Mouse (Mus musculus): Measurements from ENCODE around the gene Stub1.

Gene Stub1

DNA sequence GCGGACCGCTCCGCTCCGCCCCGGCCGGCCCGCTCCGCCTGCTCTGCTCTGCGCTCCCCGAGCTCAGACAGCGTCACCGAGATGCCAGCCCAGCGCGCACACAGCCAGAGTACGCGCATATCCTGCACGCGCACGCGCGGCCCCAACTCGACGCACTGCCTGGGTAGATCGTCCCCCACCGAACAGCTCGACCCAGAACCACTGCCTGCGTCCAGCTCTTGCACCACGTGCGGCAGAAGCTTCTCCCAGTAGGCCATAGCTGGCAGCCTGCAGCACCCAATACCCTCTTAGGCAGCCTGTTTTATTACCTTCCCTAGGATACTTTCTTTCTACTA is 3.8 kb upstream of the Stub1 start, which contains the start of gene Rhbdl1:
Gene Rhbdl1, minus strand, starts transcription at position 220 of the 335 bp plus-strand sequence.
- DNase-seq (ENCODE audit: low read depth, low spot score), result no peak

DNA sequence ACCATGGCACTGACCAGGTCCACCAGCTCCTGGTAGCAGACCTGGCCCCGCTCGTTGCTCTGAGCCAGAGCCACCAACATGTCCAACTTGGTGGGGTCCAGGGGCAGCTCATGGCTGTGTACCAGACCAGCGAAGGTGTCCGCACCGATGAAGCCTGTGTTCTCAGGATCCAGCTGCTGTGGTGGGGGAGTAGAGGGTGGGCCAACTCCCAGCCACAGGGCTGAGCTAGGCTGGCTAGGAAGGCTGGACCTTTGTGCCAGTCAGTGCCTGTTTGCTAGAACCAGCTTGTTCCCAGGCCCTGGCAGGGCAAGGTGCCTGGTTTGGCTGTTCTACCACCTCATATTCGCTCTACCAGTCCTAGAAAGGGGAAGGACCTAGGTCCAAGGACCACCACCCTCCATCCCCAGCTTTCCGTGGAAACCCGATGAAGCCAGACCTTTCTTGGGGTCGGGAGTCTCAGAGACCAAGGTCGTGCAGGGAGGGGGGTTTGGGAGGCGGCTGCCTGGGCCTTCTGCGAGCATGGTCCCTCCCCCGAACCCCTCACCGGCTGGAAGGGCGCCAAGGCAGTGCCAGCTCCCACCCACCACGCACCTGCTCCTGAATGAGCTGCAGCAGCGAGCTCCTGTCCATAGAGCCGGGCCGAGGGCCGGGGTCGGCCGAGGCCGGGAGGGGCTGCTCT is 3.3 kb upstream of the Stub1 start:
- DNase-seq (ENCODE audit: low read depth, low spot score), result no peak

DNA sequence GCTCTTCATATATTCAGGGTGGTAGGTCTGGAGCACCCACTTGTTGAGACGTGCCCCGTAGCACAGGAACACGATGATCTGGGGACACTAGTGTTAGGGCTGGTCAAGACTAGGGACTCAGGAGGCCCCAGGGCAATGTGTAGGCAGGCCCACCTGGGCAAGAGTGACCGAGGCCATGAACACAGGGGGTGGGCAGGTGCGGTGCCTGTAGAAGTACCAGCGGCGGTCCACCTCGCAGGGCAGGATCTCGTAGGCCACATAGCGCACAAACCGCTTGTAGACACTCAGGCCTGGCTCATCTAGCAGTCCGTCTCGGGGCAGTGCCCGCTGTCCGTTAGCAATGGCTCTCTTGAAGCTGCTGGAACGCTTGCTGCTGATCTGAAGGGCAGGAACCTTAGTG is 2.6 kb upstream of the Stub1 start:
- no peak for DNase-seq (ENCODE audit: low read depth, low spot score)

DNA sequence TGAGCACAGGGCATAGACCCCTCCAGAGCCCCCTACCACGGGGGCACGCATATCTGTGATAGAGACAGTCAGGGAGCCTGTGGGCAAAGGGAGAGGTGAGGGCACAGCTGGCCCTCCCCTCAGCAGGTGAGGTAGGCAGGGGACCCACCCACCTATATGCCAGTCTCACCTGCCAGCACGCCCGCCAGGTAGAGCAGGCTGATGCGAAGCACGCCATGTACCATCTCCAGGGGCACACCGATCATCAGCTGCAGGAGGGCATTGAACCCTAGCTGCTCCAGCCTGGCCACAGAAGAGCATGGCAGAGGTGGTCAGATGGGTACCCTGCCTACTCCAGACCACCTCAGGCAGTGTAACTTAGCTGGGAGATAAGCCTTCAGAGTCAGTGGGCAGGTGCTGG is 2.1 kb upstream of the Stub1 start:
- DNase-seq (ENCODE audit: low read depth, low spot score), result no peak

DNA sequence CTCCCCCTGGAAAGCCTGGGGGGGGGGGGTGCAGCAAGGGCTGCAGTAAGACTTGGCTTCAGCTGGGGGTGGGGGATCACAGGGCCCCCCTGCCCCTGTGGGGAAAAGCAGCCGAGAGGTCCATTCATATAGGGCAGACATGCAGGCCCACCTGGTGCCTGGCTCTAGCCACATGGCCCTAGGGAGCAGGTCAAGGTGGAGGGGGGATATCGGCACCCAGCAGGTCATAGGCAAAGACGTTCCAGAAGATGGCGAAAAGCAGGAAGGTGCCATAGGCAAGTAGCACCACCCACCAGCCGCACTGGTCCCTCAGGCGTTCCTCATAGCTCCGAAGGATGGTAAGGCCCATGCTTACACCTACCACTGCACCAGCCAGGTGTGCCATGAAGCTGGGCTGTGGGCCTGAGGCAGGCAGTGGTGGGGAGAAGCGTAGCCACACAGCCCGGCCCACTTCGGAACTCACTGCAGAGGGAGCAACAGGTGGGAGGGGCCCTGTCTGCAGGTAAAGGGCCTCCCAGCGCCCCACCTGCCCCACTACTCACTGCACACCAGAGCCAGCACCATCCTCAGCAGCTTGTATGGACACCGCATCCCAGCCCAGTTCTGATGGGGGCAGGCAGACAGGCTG is 1.5 kb upstream of the Stub1 start:
- DNase-seq (ENCODE audit: low read depth, low spot score), result no peak

DNA sequence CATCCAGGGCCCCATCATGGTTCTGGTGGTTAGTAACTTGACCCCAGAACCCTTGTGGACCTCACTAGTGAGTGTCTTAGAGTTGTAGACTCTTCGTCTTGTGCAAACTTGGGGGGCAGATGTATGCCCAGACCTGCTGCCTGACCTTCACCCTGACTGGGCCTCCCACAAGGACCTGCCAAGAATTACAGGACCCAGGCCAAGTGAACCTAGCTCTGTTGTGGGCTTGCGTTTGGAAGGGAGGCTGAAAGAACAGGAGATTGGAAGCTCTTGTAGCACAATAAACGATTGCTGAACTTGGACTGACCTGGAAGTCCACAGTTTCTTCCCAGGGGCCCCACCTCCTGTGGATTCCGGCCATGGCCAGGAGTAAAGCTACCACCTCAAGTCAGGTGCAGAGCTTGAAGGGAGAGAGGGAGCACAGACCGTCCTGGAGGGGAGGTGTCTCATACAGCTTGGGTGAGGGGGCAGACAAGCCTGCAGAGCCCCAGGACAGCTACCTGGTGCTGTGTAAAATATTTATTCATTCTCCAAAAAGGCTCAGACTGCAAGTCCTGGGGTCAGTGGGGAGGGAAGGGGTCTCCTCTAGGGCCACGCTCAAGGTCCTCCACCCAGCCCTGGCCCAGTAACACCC is 874 bp upstream of the Stub1 start:
- DNase-seq (ENCODE audit: low read depth, low spot score), result no peak

DNA sequence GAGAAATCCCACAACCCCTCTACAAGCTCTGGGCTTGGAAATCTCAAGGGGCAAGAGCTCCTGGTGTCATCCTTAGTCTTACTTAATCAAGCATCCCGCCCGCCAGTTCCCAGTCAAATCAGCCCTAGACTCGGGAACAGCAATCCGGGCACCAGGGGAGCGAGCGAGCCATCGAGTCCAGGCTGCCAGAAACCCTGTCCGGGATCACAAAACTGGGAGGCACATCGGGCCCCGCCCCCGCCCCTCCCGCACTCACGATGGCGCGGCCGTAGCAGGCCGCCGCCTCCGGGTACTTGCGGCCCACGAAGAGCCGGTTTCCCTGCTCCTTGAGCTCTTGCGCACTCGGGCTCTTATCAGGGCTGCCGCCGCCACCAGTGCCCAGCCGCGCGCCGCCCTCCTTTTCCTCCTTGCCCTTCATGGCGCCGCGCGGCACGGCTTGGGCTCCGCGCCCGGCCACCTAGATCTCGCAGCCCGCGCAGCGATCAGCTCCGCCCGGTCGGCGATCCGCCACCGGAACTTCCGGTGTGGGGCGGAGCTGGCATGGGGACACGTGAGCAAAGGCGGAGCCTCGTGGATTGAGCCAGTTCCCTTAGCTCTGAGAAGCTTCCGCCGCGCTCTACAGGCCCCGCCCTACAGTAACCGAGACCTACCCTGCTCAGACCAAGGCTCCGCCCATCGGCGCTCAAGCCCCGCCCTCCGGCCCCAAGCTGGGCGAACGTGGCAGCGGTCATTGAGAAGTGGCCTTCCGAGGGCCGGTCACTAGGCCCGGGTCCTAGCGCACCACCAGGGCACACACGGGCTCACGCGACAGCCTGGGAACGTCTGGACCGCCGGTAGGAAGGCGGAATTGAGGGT is 541 bp downstream of the Stub1 start:
- peak; percentile 98 for DNase-seq (ENCODE audit: low read depth, low spot score)

DNA sequence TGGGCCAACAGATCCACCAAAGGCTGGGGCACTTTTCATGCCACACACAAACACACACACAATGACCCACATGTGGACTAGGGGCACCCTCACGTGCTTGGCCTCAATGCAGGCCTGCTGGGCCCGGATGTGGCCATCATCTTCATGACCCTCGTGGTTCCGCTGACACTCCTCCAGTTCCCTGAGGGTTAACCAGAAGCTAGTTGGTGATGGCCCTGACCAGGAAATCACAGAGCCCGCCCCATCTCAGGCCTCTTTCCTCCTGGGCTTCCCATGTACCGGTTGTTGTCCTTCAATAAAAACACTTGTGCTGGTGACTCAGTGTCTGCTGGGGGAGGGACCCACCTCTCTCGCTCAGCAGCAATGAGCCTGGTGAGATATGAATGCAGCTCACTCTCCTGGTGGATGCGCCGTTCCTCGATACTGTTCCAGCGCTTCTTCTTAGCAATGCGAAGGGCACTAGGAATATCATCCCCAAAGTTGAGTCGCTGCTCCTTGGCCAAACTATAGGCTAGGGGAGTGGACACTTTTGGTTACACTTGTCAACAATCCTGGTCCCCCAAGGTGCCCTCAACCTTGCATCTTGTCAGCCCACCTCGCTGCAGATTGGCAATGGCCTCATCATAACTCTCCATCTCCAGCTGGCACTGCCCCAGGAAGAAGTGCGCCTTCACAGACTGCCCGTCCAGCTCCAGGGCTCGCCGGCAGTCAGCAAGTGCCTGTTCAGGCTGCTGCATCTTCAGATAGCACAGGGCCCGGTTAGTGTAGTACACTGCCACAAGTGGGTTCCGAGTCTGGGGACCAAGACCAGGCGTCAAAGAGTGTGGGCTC is 1.5 kb downstream of the Stub1 start:
- DNase-seq (ENCODE audit: low read depth, low spot score), result no peak

DNA sequence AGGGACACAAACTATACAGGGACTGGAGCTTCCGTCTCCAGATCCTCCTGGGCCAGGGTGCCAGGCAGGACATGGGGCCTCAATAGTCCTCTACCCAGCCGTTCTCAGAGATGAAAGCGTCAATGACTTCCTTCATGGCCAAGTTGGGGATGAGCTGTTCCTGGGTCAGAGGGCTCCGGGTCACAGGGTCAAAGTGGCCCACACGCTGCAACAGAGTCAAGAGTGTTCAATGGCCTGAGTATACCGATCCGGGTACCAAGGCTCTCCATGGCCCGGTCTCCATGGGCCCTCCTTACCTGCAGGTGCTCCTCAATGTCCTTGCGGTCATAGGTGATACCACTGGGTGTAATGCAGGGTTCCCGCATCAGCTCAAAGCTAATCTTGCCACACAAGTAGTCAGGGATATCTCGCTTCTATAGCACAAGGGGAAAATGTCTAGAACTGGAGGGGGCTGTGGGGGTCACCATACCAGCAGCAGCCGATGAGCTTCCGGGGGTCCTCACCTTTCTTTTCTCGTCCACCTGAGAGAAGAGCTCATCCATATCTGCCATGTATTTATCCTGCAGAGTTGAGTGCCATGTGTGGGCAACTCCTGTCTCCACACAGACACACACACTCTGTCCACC is 2.3 kb downstream of the Stub1 start:
- DNase-seq (ENCODE audit: low read depth, low spot score), result no peak

DNA sequence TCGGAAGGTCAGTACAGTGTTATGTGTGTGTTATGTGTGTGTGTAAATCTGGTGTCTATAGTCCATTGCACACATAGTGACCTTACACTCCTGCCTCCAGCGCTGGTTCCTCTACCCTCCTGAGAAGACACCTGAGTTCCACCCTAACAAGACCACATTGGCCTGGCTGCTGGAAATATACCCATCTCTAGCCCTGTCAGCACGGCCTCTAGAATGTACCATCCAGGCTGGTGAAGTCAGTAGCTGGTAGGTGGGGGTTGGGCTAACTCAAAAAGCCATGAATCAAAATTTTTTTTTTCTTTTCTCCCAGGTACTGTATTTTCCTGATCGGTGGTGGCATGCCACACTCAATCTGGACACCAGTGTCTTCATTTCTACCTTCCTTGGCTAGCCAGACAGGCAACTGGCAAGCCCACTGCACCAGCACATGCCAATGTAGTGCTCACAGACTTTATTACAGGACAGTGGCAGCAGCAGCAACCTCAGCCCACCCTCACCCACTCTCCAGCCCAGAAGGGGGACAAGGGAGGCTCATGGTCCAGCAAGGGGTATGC is 2.9 kb downstream of the Stub1 start:
- DNase-seq (ENCODE audit: low read depth, low spot score), result no peak

DNA sequence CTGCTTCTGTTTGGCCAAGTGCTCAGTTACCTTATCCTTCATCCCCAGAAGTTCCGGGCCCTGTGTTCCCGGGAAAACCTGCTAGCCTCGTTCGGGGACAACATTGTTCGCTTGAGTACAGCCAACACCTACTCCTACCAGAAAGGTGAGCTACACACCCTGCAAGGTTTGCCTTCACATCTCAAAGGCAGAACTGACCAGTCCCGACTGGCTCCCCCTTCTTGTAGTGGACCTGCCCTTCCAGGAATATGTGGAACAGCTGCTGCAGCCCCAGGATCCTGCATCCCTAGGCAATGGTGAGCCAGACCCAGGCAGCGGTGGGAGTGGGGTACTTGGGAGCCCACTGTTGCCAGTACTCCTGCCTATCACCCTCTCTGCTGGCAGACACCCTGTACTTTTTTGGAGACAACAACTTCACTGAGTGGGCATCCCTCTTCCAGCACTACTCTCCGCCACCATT is 3.6 kb downstream of the Stub1 start:
- no peak for DNase-seq (ENCODE audit: low read depth, low spot score)

DNA sequence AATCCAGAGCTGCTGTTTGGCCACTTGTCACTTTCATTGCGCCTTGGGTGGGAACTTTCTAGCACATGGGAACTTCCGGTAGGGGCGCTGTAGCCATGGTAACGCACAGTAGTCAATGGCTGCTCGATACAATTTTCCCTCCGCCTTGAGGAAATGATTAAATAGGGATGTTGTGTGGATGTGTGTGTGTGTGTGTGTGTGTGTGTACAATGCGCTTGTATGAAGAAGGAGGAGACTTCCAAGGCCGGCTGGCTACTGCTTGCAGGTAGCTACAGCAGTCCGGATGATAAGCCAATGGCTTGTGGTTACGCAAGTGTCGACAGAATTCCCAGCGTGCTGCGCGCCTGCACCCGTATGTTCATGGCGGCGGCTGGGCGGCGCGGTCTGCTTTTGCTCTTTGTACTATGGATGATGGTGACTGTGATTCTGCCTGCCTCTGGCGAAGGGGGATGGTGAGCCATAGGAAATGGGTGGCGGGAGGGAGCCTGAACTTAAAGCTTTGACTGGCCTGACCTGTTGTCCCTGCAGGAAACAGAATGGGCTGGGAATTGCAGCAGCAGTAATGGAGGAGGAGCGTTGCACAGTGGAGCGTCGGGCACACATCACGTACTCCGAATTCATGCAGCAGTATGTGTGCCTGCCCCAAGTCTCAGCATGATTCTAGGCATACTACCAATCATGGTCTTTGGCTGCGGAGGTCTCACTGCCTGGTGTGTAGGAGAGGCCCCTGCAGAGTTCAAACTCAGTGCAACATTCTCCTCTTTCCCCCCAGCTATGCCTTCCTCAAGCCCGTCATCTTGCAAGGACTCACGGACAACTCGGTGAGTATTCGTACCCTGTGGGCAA is 4.3 kb downstream of the Stub1 start, which contains the start of gene Jmjd8:
Gene Jmjd8, plus strand, starts transcription at position 156 of the 846 bp plus-strand sequence.
- DNase-seq (ENCODE audit: low read depth, low spot score), result peak; percentile 48

DNA sequence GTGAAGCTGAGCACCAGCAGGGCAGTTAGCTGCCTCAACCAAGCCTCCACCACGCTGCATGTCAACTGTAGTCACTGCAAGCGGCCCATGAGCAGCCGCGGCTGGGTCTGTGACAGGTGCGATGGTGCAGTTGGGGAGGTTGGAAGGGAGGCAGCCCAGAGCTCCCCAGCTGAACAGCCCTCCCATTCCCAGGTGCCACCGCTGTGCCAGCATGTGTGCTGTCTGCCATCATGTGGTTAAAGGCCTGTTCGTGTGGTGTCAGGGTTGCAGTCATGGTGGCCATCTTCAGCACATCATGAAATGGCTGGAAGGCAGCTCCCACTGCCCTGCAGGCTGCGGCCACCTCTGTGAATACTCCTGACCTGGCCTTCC is 5.0 kb downstream of the Stub1 start:
- no peak for DNase-seq (ENCODE audit: low read depth, low spot score)

DNA sequence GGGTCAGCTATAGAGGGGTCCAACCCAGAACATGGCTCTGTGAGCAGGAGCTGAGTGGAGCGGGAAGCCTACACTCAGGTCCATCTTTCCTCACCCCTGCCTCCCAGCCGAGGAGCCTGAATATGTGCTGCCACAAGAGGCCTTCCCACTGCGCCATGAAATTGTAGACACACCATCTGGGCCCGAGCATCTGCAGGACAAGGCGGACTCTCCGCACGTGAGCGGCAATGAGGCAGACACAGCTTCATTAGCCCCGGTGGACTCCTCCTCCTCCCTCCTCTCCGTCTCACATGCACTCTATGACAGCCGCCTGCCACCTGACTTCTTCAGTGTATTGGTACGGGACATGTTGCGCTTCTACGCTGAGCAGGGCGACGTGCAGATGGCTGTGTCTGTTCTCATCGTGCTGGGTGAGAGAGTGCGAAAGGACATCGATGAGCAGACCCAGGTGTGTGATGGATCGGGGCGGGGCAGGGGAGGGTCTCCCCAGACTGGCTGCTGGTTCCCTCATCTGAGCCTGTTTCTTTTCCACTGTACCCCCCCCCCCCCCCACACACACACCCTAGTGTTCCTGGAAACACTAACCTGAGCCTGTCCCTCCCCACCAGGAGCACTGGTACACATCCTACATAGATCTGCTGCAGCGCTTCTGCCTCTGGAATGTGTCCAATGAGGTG is 5.5 kb downstream of the Stub1 start:
- DNase-seq (ENCODE audit: low read depth, low spot score), result no peak

DNA sequence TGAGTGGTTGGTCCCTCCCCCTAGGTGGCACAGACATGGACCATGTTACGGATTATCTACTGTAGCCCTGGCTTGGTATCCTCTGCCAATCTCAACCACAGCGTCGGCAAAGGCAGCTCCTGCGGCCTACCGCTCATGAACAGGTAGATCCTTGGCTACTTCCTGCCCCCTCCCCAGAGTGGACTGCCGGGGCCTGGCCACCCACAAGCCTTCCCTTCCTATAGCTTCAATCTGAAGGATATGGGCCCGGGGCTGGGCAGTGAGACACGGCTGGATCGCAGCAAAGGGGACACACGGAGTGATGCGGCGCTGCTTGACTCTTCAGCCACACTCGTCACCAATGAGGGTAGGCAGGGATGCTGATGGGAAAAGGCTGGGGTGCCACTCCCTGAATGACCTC is 6.2 kb downstream of the Stub1 start:
- no peak for DNase-seq (ENCODE audit: low read depth, low spot score)

DNA sequence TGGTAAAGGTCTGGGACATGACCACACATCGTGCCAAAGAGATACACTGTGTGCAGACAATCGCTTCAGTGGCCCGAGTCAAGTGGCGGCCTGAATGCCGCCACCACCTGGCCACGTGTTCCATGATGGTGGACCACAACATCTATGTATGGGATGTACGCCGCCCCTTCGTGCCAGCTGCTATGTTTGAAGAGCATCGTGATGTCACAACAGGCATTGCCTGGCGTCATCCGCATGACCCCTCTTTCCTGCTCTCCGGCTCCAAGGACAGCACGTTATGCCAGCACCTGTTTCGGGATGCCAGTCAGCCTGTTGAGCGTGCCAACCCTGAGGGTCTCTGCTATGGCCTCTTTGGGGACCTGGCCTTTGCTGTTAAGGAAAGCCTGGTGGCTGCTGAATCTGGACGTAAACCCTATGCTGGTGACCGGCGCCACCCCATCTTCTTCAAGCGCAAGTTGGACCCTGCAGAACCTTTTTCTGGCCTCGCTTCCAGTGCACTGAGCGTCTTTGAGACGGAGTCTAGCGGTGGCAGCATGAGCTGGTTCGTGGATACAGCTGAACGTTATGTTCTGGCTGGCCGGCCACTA is 7.1 kb downstream of the Stub1 start:
- no peak for DNase-seq (ENCODE audit: low read depth, low spot score)

DNA sequence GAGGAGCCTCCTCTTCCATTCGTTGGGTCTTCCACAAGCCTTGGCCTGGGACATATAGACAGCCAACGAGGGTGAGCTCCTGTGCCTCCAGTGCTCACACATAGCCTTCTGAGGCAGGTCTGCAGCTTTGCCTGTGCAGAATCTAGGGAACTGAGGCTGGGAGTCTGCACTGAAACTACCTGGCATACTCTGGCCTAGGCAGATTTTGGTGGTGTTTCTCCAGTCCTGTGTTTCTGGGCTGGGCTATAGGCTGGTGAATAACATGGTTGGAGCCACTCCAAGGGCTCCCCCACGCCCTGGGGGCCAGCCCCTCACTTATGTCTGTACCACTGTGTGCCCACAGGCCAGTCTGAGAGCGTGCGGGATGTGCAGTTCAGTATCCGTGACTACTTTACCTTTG is 7.9 kb downstream of the Stub1 start:
- DNase-seq (ENCODE audit: low read depth, low spot score), result no peak

DNA sequence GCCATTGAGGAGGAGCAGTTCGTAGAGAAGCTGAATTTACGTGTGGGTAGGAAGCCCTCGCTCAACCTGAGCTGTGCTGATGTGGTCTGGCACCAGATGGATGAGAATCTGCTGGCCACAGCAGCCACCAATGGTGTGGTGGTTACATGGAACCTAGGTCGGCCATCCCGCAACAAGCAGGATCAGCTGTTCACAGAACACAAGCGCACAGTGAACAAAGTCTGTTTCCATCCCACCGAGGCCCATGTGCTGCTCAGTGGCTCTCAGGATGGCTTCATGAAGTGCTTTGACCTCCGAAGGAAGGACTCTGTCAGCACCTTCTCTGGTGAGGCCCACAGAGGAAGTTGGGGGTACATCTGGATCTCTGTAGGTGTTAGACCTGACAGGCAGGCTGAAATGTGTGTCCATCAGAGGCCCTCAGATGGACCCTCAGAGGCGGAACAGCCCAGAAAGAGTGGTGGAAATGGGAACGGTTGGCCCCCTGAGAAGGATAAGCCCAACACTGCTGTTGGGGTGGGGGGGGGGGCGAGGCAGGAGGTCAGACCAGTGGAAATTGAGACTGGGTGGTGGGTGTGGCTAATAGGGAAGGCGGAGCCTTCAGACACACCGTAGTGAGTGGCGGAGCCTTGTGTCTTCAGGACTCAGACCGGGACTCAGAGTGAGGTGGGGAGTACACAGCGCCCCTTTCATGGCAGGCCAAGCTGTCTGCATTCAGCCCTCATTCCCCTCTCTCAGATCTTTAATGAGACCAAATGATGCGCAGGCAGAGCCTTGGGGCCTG is 8.7 kb downstream of the Stub1 start:
- no peak for DNase-seq (ENCODE audit: low read depth, low spot score)

Data from c-Kit-negative CD71-positive TER-119-positive erythroid progenitor cells, embryonic 14.5 days (primary cell).